Mouse (Mus musculus): ENCODE data around the gene Mterf4. TPM values are rescaled to one million over a fixed set of nuclear protein-coding genes. Genes with fewer than 3 reads are reported as not detected.
"Not testable (repeated sequence)": the region's sequence is repeated elsewhere in the genome, so short reads cannot be mapped to it uniquely, and the experiment has no call there.

Mterf4 gene
- total and polyA plus RNA-seq, 2 experiments from 2014 or later = 23.2 to 33.6 TPM

GRCm38 (mm10) chr1:93334621-93335020 is 28.9 kb upstream of the Mterf4 start:
- Histone ChIP-seq H3K36me3 (ENCODE audit: insufficient read depth, low read length) (peaks cover 5% of the 10 kb centered on the region; the same call in 1 of the 2 replicates), H3K27me3 (ENCODE audit: insufficient read depth, low read length) (no peaks in the 10 kb centered on the region), H3K4me3 (ENCODE audit: low read length) (no peak overlapping the region), H3K27ac (no peak overlapping the region), H3K4me1 (ENCODE audit: insufficient read depth, low read length) (no peaks in the 10 kb centered on the region), H3K9me3 (ENCODE audit: low read length) (no peaks in the 10 kb centered on the region), H3K9ac (replicated peaks; ENCODE audit: low read length) (no peak overlapping the region), H3K4me2 (ENCODE audit: low read depth, low read length) (no peak overlapping the region)
- 78% methylated on average over 2 of the region's 2 CpGs for WGBS
- DNase-seq (ENCODE audit: low spot score) = no peak
- TF ChIP-seq CTCF (IDR thresholded peaks at IDR 0.05; ENCODE audit: low read depth) = no peak
- ATAC-seq = no peak

GRCm38 (mm10) chr1:93326446-93326845 is 20.7 kb upstream of the Mterf4 start:
- Histone ChIP-seq H3K27me3 (ENCODE audit: insufficient read depth, low read length) (no peaks in the 10 kb centered on the region), H3K4me1 (ENCODE audit: insufficient read depth, low read length) (no peaks in the 10 kb centered on the region), H3K4me2 (ENCODE audit: low read depth, low read length) (no peak overlapping the region), H3K27ac (no peak overlapping the region), H3K4me3 (ENCODE audit: low read length) (no peak overlapping the region), H3K9me3 (ENCODE audit: low read length) (no peaks in the 10 kb centered on the region), H3K9ac (replicated peaks; ENCODE audit: low read length) (no peak overlapping the region), H3K36me3 (ENCODE audit: insufficient read depth, low read length) (peaks cover 34% of the 10 kb centered on the region)
- no peak for ATAC-seq
- no peak for DNase-seq (ENCODE audit: low spot score)
- 85% methylated on average over 3 of the region's 3 CpGs for WGBS
- no peak for TF ChIP-seq CTCF (IDR thresholded peaks at IDR 0.05; ENCODE audit: low read depth)

GRCm38 (mm10) chr1:93323973-93324372 is 18.3 kb upstream of the Mterf4 start:
- ATAC-seq (no peak), DNase-seq (ENCODE audit: low spot score) (no peak)
- H3K4me3 ChIP-seq (ENCODE audit: low read length) = no peak overlapping the region
- no peaks in the 10 kb centered on the region for H3K27me3 ChIP-seq (ENCODE audit: insufficient read depth, low read length)
- H3K27ac ChIP-seq = no peak overlapping the region
- no peaks in the 10 kb centered on the region for H3K4me1 ChIP-seq (ENCODE audit: insufficient read depth, low read length)
- TF ChIP-seq CTCF (IDR thresholded peaks at IDR 0.05; ENCODE audit: low read depth) = no peak
- WGBS = 93% methylated on average over 6 of the region's 6 CpGs
- peaks cover 58% of the 10 kb centered on the region for H3K36me3 ChIP-seq (ENCODE audit: insufficient read depth, low read length)
- no peak overlapping the region for H3K4me2 ChIP-seq (ENCODE audit: low read depth, low read length)
- no peak overlapping the region for H3K9ac ChIP-seq (replicated peaks; ENCODE audit: low read length)
- H3K9me3 ChIP-seq (ENCODE audit: low read length) = no peaks in the 10 kb centered on the region

GRCm38 (mm10) chr1:93300578-93300977 is 5.1 kb downstream of the Mterf4 start:
- Histone ChIP-seq H3K9ac (replicated peaks; ENCODE audit: low read length) (0 out of 2 replicates have a peak overlapping the region, but pooled peaks have one; percentile 17), H3K27me3 (ENCODE audit: insufficient read depth, low read length) (no peaks in the 10 kb centered on the region), H3K4me3 (ENCODE audit: low read length) (no peak overlapping the region), H3K27ac (no peak overlapping the region), H3K4me2 (ENCODE audit: low read depth, low read length) (no peak overlapping the region), H3K9me3 (ENCODE audit: low read length) (no peaks in the 10 kb centered on the region), H3K36me3 (ENCODE audit: insufficient read depth, low read length) (peaks cover 42% of the 10 kb centered on the region), H3K4me1 (ENCODE audit: insufficient read depth, low read length) (no peaks in the 10 kb centered on the region)
- no peak for ATAC-seq
- no peak for DNase-seq (ENCODE audit: low spot score)
- 67% methylated on average over 3 of the region's 3 CpGs for WGBS
- no peak for TF ChIP-seq CTCF (IDR thresholded peaks at IDR 0.05; ENCODE audit: low read depth)

DNA sequence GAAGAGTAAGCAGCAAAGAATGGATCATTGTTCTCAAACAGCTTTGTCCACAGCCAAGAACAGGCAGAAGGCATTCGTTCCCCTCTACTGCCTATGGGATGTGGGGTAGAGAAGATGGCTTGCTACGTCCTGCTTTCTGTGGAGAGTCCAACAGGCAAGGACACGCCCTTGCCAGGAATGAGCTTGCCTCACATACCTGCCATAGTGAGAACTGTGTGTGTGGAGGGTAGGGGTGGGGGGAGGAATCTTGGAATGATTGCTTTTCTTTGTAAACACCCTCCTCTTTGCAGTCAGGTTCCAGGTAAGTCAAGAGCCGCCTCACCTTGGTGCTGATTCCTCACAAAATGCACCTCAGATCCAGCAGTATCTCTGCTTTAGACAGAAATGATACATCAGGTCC is 5.9 kb downstream of the Mterf4 start:
- no peak overlapping the region for H3K27ac ChIP-seq
- no peak overlapping the region for H3K4me2 ChIP-seq (ENCODE audit: low read depth, low read length)
- H3K27me3 ChIP-seq (ENCODE audit: insufficient read depth, low read length) = no peaks in the 10 kb centered on the region
- TF ChIP-seq CTCF (IDR thresholded peaks at IDR 0.05; ENCODE audit: low read depth) = no peak
- DNase-seq (ENCODE audit: low spot score) (no peak), ATAC-seq (no peak)
- H3K9ac ChIP-seq (replicated peaks; ENCODE audit: low read length) = no peak overlapping the region
- H3K9me3 ChIP-seq (ENCODE audit: low read length) = no peaks in the 10 kb centered on the region
- H3K4me1 ChIP-seq (ENCODE audit: insufficient read depth, low read length) = no peaks in the 10 kb centered on the region
- peaks cover 44% of the 10 kb centered on the region for H3K36me3 ChIP-seq (ENCODE audit: insufficient read depth, low read length)
- H3K4me3 ChIP-seq (ENCODE audit: low read length) = no peak overlapping the region
- WGBS = 90% methylated on average over 4 of the region's 4 CpGs

DNA sequence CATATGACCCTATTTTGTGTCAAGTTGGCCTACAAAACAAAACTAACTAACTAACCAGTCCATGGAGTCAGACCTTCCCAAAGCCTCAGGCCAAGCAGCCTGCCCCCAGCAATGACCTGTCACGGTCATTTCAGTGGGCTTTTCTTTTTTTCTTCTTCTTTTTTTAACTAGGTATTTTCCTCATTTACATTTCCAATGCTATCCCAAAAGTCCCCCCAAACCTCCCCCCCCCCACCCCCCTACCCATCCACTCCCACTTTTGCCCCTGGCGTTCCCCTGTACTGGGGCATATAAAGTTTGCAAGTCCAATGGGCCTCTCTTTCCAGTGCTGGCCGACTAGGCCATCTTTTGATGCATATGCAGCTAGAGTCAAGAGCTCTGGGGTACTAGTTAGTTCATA is 11.2 kb downstream of the Mterf4 start:
- not testable (repeated sequence) for H3K27ac ChIP-seq; H3K9me3 ChIP-seq (ENCODE audit: low read length); H3K27me3 ChIP-seq (ENCODE audit: insufficient read depth, low read length); H3K4me2 ChIP-seq (ENCODE audit: low read depth, low read length); H3K4me3 ChIP-seq (ENCODE audit: low read length); H3K4me1 ChIP-seq (ENCODE audit: insufficient read depth, low read length); H3K9ac ChIP-seq (replicated peaks; ENCODE audit: low read length); ATAC-seq; DNase-seq (ENCODE audit: low spot score)
- peaks cover 23% of the 10 kb centered on the region for H3K36me3 ChIP-seq (ENCODE audit: insufficient read depth, low read length)
- WGBS = 69% methylated on average over 3 of the region's 3 CpGs

DNA sequence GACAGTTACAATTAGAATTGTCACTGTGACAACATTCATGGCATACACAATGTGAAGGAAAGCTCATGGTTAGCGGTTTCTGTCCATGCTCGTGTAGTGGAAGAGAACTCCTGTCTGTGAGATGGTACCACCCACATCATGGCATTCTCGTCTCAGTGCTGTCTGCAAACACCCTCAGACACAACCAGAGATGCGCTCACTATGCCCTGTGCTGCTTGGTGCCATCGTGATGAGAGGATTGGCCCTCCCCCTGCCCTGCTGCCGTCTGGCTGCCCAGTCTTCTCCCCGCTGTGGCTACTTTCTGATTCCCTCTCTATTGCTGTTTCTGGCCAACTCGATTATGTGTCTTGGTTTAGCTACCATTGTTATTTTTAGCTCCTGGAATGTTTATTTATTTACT is 13.7 kb downstream of the Mterf4 start:
- ATAC-seq = no peak
- Histone ChIP-seq H3K27ac (no peak overlapping the region), H3K4me3 (ENCODE audit: low read length) (no peak overlapping the region), H3K4me2 (ENCODE audit: low read depth, low read length) (no peak overlapping the region), H3K9me3 (ENCODE audit: low read length) (no peaks in the 10 kb centered on the region), H3K9ac (replicated peaks; ENCODE audit: low read length) (no peak overlapping the region), H3K4me1 (ENCODE audit: insufficient read depth, low read length) (no peaks in the 10 kb centered on the region), H3K27me3 (ENCODE audit: insufficient read depth, low read length) (no peaks in the 10 kb centered on the region), H3K36me3 (ENCODE audit: insufficient read depth, low read length) (peaks cover 8% of the 10 kb centered on the region)
- DNase-seq (ENCODE audit: low spot score) = no peak
- no peak for TF ChIP-seq CTCF (IDR thresholded peaks at IDR 0.05; ENCODE audit: low read depth)
- WGBS = 76% methylated on average over 8 of the region's 8 CpGs

All from hindbrain, postnatal 0 days (tissue).